Mouse (Mus musculus): ENCODE data around the gene Tm4sf5.
"Not testable (repeated sequence)": the region's sequence is repeated elsewhere in the genome, so short reads cannot be mapped to it uniquely, and the experiment has no call there.

The Tm4sf5 gene

GRCm38 (mm10) chr11:70504970-70505369 lies at the start of gene Tm4sf5:
Gene Tm4sf5, plus strand, starts transcription at chr11:70505244.
- no peak for DNase-seq (ENCODE audit: low spot score in 2 of 2)

GRCm38 (mm10) chr11:70458688-70459600 lies 46.1 kb upstream of the Tm4sf5 start, which contains the start of gene Zmynd15:
Gene Zmynd15, plus strand, starts transcription at chr11:70459433.
- no peak for DNase-seq (ENCODE audit: low spot score in 2 of 2)

GRCm38 (mm10) chr11:70459601-70460101 lies 45.4 kb upstream of the Tm4sf5 start, which contains the start of gene Cxcl16:
Gene Cxcl16, minus strand, starts transcription at chr11:70459984.
- no peak for DNase-seq (ENCODE audit: low spot score in 2 of 2)

- DNase-seq (ENCODE audit: low spot score in 2 of 2), result no peak
Measured at GRCm38 (mm10) chr11:70463970-70464369, 41.1 kb upstream of the Tm4sf5 start.

GRCm38 (mm10) chr11:70465211-70465610 lies 39.8 kb upstream of the Tm4sf5 start:
- DNase-seq (ENCODE audit: low spot score in 2 of 2), result no peak

GRCm38 (mm10) chr11:70465824-70466223 lies 39.2 kb upstream of the Tm4sf5 start:
- DNase-seq (ENCODE audit: low spot score in 2 of 2), result no peak

GRCm38 (mm10) chr11:70467902-70468619 lies 37.0 kb upstream of the Tm4sf5 start:
- DNase-seq (ENCODE audit: low spot score in 2 of 2), result no peak

GRCm38 (mm10) chr11:70469764-70470163 lies 35.3 kb upstream of the Tm4sf5 start:
- no peak for DNase-seq (ENCODE audit: low spot score in 2 of 2)

GRCm38 (mm10) chr11:70472716-70473115 lies 32.3 kb upstream of the Tm4sf5 start:
- DNase-seq (ENCODE audit: low spot score in 2 of 2), result no peak

- not testable (repeated sequence) for DNase-seq (ENCODE audit: low spot score in 2 of 2)
Measured at GRCm38 (mm10) chr11:70473291-70473690, 31.8 kb upstream of the Tm4sf5 start.

- DNase-seq (ENCODE audit: low spot score in 2 of 2), result no peak
Measured at GRCm38 (mm10) chr11:70474872-70475534, 30.0 kb upstream of the Tm4sf5 start.

GRCm38 (mm10) chr11:70485498-70485897 lies 19.5 kb upstream of the Tm4sf5 start:
- no peak for DNase-seq (ENCODE audit: low spot score in 2 of 2)

GRCm38 (mm10) chr11:70487816-70488215 lies 17.2 kb upstream of the Tm4sf5 start:
- DNase-seq (ENCODE audit: low spot score in 2 of 2), result no peak

- no peak for DNase-seq (ENCODE audit: low spot score in 2 of 2)
Measured at GRCm38 (mm10) chr11:70489138-70489537, 15.9 kb upstream of the Tm4sf5 start.

GRCm38 (mm10) chr11:70489684-70490083 lies 15.4 kb upstream of the Tm4sf5 start:
- DNase-seq (ENCODE audit: low spot score in 2 of 2), result no peak

GRCm38 (mm10) chr11:70499566-70500475 lies 5.2 kb upstream of the Tm4sf5 start:
- no peak for DNase-seq (ENCODE audit: low spot score in 2 of 2)

GRCm38 (mm10) chr11:70500476-70500812 lies 4.6 kb upstream of the Tm4sf5 start:
- no peak for DNase-seq (ENCODE audit: low spot score in 2 of 2)

GRCm38 (mm10) chr11:70502018-70502417 lies 3.0 kb upstream of the Tm4sf5 start:
- no peak for DNase-seq (ENCODE audit: low spot score in 2 of 2)

- DNase-seq (ENCODE audit: low spot score in 2 of 2), result peak; percentile 66
Measured at GRCm38 (mm10) chr11:70506385-70506784, 1.3 kb downstream of the Tm4sf5 start.

GRCm38 (mm10) chr11:70506962-70507515 lies 2.0 kb downstream of the Tm4sf5 start:
- DNase-seq (ENCODE audit: low spot score in 2 of 2), result no peak

Data from right cerebral cortex, adult 2 months (tissue).